Mouse (Mus musculus): ENCODE data around the gene Slmap.

DNA sequence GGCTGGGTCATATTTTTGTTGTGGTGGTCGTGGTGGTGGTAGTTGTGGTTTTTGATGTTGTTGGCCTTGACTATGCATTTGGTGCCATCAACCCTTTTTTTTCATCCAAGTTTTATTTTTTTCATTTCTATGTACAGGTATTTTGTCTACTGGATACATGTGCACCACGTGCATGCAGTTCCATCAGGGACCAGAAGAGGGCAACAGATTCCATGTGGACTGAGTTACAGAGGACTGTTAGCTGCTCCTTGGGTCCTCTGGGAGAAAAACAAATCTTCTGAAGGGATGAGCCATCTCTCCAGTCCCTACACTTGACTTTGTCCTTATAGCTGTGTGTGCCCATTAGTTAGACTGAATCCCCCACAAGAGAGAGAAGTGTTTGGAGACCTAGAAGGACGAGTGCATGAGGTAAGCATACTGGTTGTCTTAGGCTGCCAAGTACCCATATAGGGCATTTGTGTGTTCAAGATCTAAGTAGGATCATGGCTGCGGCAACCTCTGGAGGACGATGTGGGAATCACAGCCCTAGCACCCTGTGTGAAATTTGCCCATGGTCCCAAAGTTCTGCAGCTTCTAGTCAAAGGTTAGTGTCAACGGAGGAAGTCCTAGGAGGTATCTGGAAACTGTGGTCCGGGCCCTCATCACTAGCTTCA, 136.1 kb downstream of the Slmap start:
- TF ChIP-seq CTCF (IDR thresholded peaks at IDR 0.05; ENCODE audit: borderline replicate concordance, insufficient read depth, low read length) (no peak), POLR2A (IDR thresholded peaks at IDR 0.05; ENCODE audit: low read depth, low read length) (no peak)

Measured in embryonic fibroblast, embryonic 13.5 days (primary cell).